Mouse (Mus musculus): Measurements from ENCODE around the gene Cfl2. TPM values are rescaled to one million over a fixed set of nuclear protein-coding genes. Genes with fewer than 3 reads are reported as not detected.
"Not testable (repeated sequence)": the region's sequence is repeated elsewhere in the genome, so short reads cannot be mapped to it uniquely, and the experiment has no call there.

Cfl2 gene
- polyA plus RNA-seq, 1 experiment from 2014 or later: 149 TPM

DNA sequence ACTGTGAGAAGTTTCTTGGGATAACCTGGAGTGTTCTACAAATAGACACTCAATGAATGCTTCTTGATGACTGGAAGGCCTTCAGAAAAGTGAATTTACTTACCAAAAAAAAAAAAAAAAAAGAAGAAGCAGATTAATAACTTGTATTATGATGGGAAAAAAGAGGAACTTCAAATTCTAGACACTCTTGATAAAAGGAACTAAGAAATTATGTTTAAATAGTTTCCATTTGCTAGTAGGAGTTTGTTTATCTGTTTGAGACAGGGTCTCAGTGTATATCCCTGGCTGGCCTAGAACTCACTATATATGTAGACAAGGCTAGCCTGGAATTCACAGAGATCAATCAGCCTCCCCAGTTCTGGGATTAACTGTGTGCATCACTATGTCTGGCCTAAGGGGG, 18.3 kb downstream of the Cfl2 start:
- H3K27me3 ChIP-seq (ENCODE audit: low read depth, poor library complexity, severe bottlenecking): no peaks in the 10 kb centered on the region
- H3K4me3 ChIP-seq: no peak overlapping the region
- H3K4me1 ChIP-seq: no peaks in the 10 kb centered on the region
- no peak overlapping the region for H3K27ac ChIP-seq
- no peaks in the 10 kb centered on the region for H3K9me3 ChIP-seq (replicated peaks)
- no peak for DNase-seq (ENCODE audit: low spot score)
- no peaks in the 10 kb centered on the region for H3K36me3 ChIP-seq

DNA sequence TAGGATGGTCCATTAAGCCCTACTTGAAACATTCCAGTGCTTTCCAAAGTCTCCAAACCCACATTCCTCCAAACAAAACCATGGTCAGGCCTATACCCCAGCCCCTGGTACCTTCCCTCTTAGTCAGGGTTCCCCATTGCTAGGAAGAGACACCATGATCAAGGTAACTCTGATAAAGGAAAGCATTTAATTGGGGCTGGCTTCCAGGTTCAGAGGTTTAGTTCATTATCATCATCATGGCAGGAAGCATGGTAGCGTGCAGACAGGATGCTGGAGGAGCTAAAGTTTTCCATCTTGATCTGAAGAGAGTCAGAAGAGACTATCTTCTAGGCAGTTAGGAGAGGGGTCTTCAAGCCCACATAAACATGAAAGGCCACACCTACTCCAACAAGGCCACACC, 21.1 kb downstream of the Cfl2 start:
- Histone ChIP-seq H3K4me3 (no peak overlapping the region), H3K36me3 (no peaks in the 10 kb centered on the region), H3K4me1 (no peaks in the 10 kb centered on the region), H3K27ac (no peak overlapping the region), H3K9me3 (replicated peaks) (no peaks in the 10 kb centered on the region), H3K27me3 (ENCODE audit: low read depth, poor library complexity, severe bottlenecking) (no peaks in the 10 kb centered on the region)
- 98% methylated on average over 1 of the region's 1 CpGs for WGBS
- DNase-seq (ENCODE audit: low spot score): no peak

DNA sequence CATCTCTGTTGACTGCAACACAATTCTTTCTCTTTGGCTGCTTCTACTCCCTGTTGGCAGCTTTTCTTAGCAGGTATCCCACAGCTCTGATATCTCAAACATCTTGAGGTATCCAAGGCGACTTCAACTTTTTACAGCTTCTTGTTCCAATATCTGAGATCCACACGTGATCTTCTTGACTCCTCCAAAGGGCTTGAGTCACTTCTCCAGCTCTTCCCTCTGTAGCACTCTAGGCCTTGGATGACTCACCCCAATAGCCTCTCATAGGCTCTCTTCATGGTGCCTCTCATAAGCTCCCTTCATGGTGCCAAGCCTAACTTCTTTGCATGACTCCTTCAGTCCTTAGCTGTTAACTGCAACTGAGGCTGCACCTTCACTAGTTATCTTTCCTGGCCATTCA, 22.9 kb downstream of the Cfl2 start:
- no peak overlapping the region for H3K27ac ChIP-seq
- no peaks in the 10 kb centered on the region for H3K9me3 ChIP-seq (replicated peaks)
- H3K4me3 ChIP-seq: no peak overlapping the region
- no peaks in the 10 kb centered on the region for H3K36me3 ChIP-seq
- WGBS: 89% methylated on average over 2 of the region's 2 CpGs
- no peak for DNase-seq (ENCODE audit: low spot score)
- no peaks in the 10 kb centered on the region for H3K27me3 ChIP-seq (ENCODE audit: low read depth, poor library complexity, severe bottlenecking)
- peaks cover 7% of the 10 kb centered on the region for H3K4me1 ChIP-seq

DNA sequence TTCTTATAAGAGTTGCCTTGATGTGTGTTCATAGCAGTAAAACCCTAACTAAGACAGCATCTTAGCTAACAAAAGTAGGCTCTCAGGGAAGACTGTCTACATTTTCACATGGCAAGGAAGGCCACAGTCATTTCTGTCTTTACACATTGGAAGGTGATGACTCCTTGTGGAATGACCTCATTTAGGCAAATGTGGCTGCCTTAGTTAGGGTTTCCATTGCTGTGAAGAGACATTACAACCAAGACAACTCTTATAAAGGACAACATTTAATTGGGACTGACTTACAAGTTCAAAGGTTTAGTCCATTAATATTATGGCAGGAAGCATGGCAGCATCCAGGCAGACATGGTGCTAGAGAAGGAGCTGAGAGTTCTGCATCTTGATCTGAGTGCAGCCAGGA, 23.7 kb downstream of the Cfl2 start:
- peaks cover 12% of the 10 kb centered on the region for H3K4me1 ChIP-seq
- H3K27me3 ChIP-seq (ENCODE audit: low read depth, poor library complexity, severe bottlenecking): no peaks in the 10 kb centered on the region
- DNase-seq (ENCODE audit: low spot score): no peak
- H3K9me3 ChIP-seq (replicated peaks): no peaks in the 10 kb centered on the region
- H3K36me3 ChIP-seq: no peaks in the 10 kb centered on the region
- H3K27ac ChIP-seq: no peak overlapping the region
- no peak overlapping the region for H3K4me3 ChIP-seq

DNA sequence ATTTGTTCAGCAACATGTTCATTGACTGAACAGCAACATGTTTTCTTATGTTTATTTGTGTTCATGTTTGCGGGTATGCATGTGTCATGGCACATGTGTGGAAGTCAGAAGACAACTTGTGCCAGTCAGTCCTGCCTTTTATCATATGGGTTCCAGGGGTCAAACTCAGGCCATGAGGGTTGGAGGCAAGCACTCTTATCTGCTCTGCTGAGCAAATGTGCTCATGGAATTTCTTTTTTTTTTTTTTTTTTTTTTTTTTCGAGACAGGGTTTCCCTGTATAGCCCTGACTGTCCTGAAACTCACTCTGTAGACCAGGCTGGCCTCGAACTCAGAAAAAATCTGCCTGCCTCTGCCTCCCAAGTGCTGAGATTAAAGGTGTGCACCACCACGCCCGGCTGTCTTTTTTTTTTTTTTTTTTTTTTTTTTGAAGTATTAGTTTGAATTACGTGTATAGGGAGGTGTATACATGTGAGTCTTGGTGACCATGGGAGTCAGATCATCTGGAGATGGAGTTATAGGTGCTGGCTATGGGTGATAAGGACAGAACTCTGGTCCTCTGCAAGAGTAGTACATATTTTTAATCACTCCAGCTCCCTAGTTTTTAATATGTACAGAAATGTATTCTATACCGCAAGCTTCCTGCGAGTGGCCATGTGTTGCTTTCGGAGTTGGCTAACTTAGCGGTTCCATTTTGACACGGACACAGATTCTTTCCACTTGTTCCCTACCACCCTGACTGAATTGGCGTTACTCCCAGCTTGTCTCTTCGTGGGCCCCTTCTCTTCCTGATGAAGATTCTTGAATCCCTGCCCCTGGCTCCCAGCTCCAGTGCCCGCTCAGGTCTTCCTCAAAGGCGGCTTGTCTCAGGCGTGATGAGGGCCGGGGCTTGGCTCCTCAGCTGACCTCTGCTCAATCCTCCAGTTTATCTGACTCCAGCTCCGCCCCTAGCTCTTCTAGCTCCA, 26.8 kb downstream of the Cfl2 start:
- Histone ChIP-seq H3K4me3 (no peak overlapping the region), H3K27ac (peak overlapping the region; percentile 75; the same call in 1 of the 2 replicates), H3K4me1 (peaks cover 14% of the 10 kb centered on the region), H3K36me3 (no peaks in the 10 kb centered on the region), H3K27me3 (ENCODE audit: low read depth, poor library complexity, severe bottlenecking) (no peaks in the 10 kb centered on the region), H3K9me3 (replicated peaks) (no peaks in the 10 kb centered on the region)
- 85% methylated on average over 17 of the region's 18 CpGs for WGBS
- DNase-seq (ENCODE audit: low spot score): no peak

DNA sequence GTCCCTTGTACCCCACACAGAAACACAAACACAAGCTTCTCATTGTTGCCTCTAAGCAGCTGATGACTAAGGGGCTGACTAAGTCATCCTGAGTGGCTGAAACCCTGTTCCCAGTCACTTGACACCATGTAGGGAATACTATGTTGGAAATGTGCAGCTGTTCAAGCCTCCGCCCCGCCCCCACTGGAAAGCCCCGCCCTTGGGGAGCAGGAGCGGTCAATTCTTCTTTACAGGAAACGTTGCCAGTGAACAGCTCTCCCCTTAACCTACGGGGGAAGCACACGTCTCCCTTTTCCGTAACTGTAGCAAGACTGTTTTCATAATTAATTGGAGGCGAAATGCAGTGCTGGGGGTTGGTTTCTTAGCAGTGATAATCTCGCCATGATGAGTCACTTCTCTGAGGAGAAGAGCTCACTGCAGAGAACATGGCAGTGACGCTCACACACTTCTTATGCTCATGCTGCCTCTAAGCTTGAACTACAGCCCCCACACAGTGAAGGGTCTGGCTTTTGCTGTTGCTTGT, 27.7 kb downstream of the Cfl2 start:
- peak; percentile 89 for DNase-seq (ENCODE audit: low spot score)
- peak overlapping the region; percentile 42 for H3K4me3 ChIP-seq
- H3K36me3 ChIP-seq: no peaks in the 10 kb centered on the region
- peak overlapping the region; percentile 75; the same call in 1 of the 2 replicates for H3K27ac ChIP-seq
- 22% methylated on average over 11 of the region's 11 CpGs for WGBS
- no peaks in the 10 kb centered on the region for H3K27me3 ChIP-seq (ENCODE audit: low read depth, poor library complexity, severe bottlenecking)
- H3K9me3 ChIP-seq (replicated peaks): no peaks in the 10 kb centered on the region
- H3K4me1 ChIP-seq: peaks cover 14% of the 10 kb centered on the region

DNA sequence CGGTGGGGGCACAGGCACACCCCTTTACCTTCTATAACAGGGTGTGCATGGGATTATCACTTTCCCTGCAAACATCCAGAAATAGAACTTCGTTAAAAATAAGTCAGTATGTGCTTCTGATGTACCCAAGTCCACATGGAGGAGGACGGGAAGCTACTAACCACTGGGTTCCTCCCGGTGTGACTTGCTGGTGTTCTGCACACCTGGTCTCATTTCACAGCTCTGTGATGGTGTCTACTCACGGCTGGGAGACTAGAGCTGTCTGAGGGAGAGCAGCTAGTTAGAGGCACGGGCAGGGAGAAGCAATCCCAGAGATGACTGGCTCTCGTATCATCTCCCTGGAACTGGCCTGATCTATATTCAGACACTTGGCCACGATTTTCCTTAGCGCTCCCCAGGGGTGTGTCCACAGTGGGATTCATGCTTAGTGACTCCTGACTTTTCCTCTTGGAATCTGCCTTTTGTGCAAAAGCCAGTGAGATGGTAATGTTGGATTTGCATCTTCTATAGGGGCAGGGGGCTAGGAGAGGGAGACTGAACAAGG, 28.7 kb downstream of the Cfl2 start:
- Histone ChIP-seq H3K4me1 (peaks cover 14% of the 10 kb centered on the region), H3K4me3 (no peak overlapping the region), H3K9me3 (replicated peaks) (no peaks in the 10 kb centered on the region), H3K27me3 (ENCODE audit: low read depth, poor library complexity, severe bottlenecking) (no peaks in the 10 kb centered on the region), H3K36me3 (no peaks in the 10 kb centered on the region), H3K27ac (peak overlapping the region; percentile 46)
- DNase-seq (ENCODE audit: low spot score): no peak
- 82% methylated on average over 9 of the region's 9 CpGs for WGBS

DNA sequence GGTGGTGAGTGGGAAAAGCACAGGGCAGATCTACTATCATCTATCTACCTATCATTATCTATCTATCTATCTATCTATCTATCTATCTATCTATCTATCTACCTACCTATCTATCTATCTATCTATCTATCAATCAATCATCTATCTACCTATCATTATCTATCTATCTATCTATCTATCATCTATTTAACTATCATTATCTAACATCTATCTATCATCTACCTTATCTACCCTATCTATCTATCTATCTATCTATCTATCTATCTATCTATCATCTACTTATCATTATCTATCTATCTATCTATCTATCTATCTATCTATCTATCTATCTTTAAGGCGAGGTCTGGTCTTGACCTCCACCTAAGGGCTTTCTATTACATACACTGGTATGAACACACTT, 30.8 kb downstream of the Cfl2 start:
- WGBS: 74% methylated on average over 1 of the region's 1 CpGs
- H3K27ac ChIP-seq; H3K9me3 ChIP-seq (replicated peaks); H3K27me3 ChIP-seq (ENCODE audit: low read depth, poor library complexity, severe bottlenecking); H3K4me3 ChIP-seq; DNase-seq (ENCODE audit: low spot score); H3K36me3 ChIP-seq: not testable (repeated sequence)
- H3K4me1 ChIP-seq: peaks cover 14% of the 10 kb centered on the region

DNA sequence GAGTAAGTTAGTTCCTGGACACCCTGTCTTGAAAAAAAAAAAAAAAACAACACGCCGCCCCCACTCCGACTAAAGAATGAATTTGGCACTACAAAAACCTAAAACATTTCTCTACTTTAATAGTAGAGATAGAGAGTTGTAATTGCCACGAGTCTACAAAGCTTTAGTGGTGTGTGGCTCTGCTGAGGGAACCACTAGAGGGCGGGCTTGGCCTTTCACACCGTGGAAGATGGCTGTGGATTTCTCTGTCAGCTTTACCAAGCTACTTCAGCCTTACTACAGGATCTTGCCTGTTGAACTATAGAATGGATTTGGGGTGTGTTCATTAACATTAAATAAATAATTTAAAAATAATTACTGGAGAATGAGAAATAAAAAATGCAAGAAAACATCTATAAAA, 32.1 kb downstream of the Cfl2 start:
- H3K9me3 ChIP-seq (replicated peaks): no peaks in the 10 kb centered on the region
- peak; percentile 80 for DNase-seq (ENCODE audit: low spot score)
- no peaks in the 10 kb centered on the region for H3K36me3 ChIP-seq
- 20% methylated on average over 6 of the region's 6 CpGs for WGBS
- H3K4me3 ChIP-seq: no peak overlapping the region
- H3K4me1 ChIP-seq: peaks cover 14% of the 10 kb centered on the region
- H3K27ac ChIP-seq: no peak overlapping the region
- H3K27me3 ChIP-seq (ENCODE audit: low read depth, poor library complexity, severe bottlenecking): no peaks in the 10 kb centered on the region

DNA sequence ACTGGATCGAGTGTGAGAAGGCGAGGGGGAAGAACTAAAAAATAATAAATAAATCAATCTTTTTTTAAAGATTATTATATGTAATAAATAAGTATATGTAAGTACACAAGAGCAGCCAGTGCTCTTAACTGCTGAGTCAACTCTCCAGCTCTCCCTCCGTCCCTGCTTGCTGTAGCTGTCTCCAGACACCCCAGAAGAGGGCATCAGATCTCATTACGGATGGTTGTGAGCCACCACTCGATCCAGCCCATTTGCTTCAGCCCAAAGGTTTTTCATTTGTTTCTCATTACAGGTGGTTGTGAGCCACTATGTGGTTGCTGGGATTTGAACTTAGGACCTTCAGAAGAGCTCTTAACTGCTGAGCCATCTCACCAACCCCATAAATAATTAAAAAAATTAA, 32.8 kb downstream of the Cfl2 start:
- no peak overlapping the region for H3K27ac ChIP-seq
- no peaks in the 10 kb centered on the region for H3K27me3 ChIP-seq (ENCODE audit: low read depth, poor library complexity, severe bottlenecking)
- H3K4me3 ChIP-seq: no peak overlapping the region
- DNase-seq (ENCODE audit: low spot score): no peak
- H3K9me3 ChIP-seq (replicated peaks): no peaks in the 10 kb centered on the region
- WGBS: 60% methylated on average over 5 of the region's 5 CpGs
- no peaks in the 10 kb centered on the region for H3K36me3 ChIP-seq
- peaks cover 7% of the 10 kb centered on the region for H3K4me1 ChIP-seq

DNA sequence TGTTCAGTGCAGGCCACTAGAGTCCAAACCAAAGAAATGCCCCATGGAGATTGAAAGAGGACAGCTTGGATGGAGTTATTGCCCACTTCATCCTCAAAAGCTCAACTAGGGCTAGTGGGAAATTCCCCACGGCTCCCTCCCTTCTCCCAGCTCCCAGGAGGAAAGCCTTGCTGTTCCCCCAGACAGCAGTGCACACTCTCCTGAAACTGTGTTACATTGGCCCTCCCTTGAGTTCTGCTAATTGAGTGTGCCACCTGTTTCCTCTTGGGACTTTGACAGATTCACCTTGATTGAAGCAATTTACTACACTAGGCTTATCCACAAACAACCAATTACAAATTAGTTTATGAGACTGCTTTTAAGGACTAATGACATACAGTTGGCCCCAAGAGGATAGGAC, 34.6 kb downstream of the Cfl2 start:
- no peak overlapping the region for H3K4me3 ChIP-seq
- no peaks in the 10 kb centered on the region for H3K27me3 ChIP-seq (ENCODE audit: low read depth, poor library complexity, severe bottlenecking)
- WGBS: 79% methylated on average over 1 of the region's 1 CpGs
- no peak for DNase-seq (ENCODE audit: low spot score)
- no peaks in the 10 kb centered on the region for H3K36me3 ChIP-seq
- no peaks in the 10 kb centered on the region for H3K4me1 ChIP-seq
- H3K9me3 ChIP-seq (replicated peaks): no peaks in the 10 kb centered on the region
- no peak overlapping the region for H3K27ac ChIP-seq

DNA sequence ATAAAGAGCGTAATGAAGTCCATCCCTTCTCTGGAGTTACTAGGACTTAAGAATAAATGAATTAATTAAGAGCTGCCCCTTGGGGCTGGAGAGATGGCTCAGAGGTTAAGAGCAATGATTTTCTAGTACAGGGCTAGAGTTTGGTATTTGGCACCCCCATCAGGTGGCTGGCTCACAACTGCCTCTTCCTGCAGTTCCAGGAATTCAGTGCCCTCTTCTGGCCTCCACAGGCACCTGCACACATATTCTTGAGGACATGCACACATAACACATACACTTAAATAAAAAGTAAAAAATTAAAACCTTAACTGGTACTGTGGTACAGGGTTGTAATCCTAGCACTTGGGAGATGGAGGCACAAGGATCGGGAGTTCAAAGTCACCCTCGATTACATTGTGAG, 37.5 kb downstream of the Cfl2 start:
- Histone ChIP-seq H3K9me3 (replicated peaks) (no peaks in the 10 kb centered on the region), H3K36me3 (no peaks in the 10 kb centered on the region), H3K4me3 (no peak overlapping the region), H3K27me3 (ENCODE audit: low read depth, poor library complexity, severe bottlenecking) (no peaks in the 10 kb centered on the region), H3K27ac (no peak overlapping the region), H3K4me1 (no peaks in the 10 kb centered on the region)
- WGBS: 92% methylated on average over 3 of the region's 3 CpGs
- no peak for DNase-seq (ENCODE audit: low spot score)

DNA sequence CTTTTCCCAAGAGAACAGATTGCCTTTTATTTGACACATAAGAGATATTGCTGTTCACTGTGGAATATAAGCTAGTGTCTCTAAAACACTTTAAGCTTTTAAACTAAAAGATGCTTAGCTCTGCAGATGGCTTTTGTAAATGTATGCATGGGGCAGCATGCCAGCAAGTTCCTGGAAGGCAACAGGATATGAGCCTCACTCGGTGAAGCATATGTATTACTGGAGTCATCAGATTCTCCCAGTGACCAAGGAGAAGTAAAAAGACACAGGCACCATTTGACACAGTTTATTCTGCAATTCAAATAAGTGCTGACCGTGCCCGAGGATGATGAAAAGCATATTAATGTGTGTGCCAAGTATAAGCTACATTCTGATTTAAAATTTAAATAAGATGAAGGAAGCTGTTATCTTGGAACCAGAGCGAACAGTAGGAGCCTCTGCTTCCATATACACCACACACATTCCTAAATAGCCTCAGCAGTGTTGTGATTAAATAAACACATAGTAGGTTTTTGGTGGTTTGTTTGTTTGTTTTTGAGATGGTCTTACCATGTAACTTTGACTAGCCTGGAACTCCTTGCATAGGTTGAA, 39.7 kb downstream of the Cfl2 start:
- no peak for DNase-seq (ENCODE audit: low spot score)
- H3K4me1 ChIP-seq: no peaks in the 10 kb centered on the region
- no peaks in the 10 kb centered on the region for H3K9me3 ChIP-seq (replicated peaks)
- H3K27me3 ChIP-seq (ENCODE audit: low read depth, poor library complexity, severe bottlenecking): no peaks in the 10 kb centered on the region
- H3K27ac ChIP-seq: no peak overlapping the region
- no peaks in the 10 kb centered on the region for H3K36me3 ChIP-seq
- no peak overlapping the region for H3K4me3 ChIP-seq
- 81% methylated on average over 4 of the region's 4 CpGs for WGBS
